In the genomic region with DNA sequence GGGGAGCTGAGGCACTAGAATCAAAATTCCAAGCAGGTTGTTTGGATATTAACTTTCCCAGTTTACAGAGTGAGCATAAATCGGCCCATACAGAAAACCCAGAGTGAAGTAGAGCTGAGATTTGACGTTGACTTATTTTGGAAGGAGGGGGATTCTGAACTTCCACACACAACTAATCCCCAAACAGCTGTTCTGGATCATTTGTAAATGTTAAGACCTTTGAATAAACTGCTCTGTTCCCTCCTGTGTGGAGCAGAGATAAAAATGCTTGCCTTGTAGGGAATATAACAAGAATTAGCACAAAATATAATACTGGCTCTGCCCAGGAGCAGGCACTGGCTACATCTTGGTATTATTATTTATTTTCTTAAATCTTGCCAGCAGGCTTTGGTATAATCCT, we compare ENCODE assay signal across 31 mouse cellular contexts.
"Had no signal": no experiment of that assay in that cellular context is flagged by ENCODE, and none has a peak within 500 bp of the region (broad histone marks: within the 10 kb centered on the region; RNA-seq: fewer than 3 reads in every experiment).

No protein-coding gene starts in this region.

- H3K4me2 ChIP-seq: limb, embryonic 12.5 days; limb, embryonic 13.5 days; limb, embryonic 15.5 days; liver, embryonic 11.5 days; liver, embryonic 12.5 days; liver, embryonic 13.5 days; liver, embryonic 15.5 days; lung, embryonic 14.5 days; lung, embryonic 15.5 days; midbrain, embryonic 11.5 days; midbrain, embryonic 12.5 days; midbrain, embryonic 13.5 days; midbrain, embryonic 15.5 days had no signal

- H3K27ac ChIP-seq: limb, embryonic 10.5 days; limb, embryonic 12.5 days; limb, embryonic 13.5 days; limb, embryonic 15.5 days; liver, embryonic 12.5 days; liver, embryonic 13.5 days; liver, embryonic 14.5 days; liver, embryonic 15.5 days; lung, embryonic 15.5 days; macrophage; midbrain, embryonic 10.5 days; midbrain, embryonic 12.5 days; midbrain, embryonic 13.5 days; midbrain, embryonic 15.5 days had no signal

- H3K9ac ChIP-seq: limb, embryonic 12.5 days; limb, embryonic 13.5 days; limb, embryonic 15.5 days; liver, embryonic 12.5 days; liver, embryonic 13.5 days; liver, embryonic 14.5 days; liver, embryonic 15.5 days; liver, postnatal 0 days; lung, embryonic 14.5 days; lung, embryonic 15.5 days; midbrain, embryonic 12.5 days; midbrain, embryonic 13.5 days; midbrain, embryonic 15.5 days had no signal

- H3K4me1 ChIP-seq: limb, embryonic 10.5 days; limb, embryonic 12.5 days; limb, embryonic 13.5 days; limb, embryonic 15.5 days; liver, embryonic 12.5 days; liver, embryonic 13.5 days; liver, embryonic 15.5 days; lung, embryonic 15.5 days; megakaryocyte, embryonic 14.5 days; midbrain, embryonic 10.5 days; midbrain, embryonic 12.5 days; midbrain, embryonic 13.5 days; midbrain, embryonic 15.5 days had no signal

- H3K9me3 ChIP-seq: limb, embryonic 10.5 days; limb, embryonic 12.5 days; limb, embryonic 13.5 days; limb, embryonic 15.5 days; liver, embryonic 12.5 days; liver, embryonic 13.5 days; liver, embryonic 15.5 days; lung, embryonic 15.5 days; midbrain, embryonic 10.5 days; midbrain, embryonic 12.5 days; midbrain, embryonic 13.5 days; midbrain, embryonic 15.5 days had no signal

- H3K36me3 ChIP-seq: limb, embryonic 10.5 days; limb, embryonic 12.5 days; limb, embryonic 13.5 days; limb, embryonic 15.5 days; liver, embryonic 12.5 days; liver, embryonic 13.5 days; liver, embryonic 15.5 days; lung, embryonic 15.5 days; midbrain, embryonic 10.5 days; midbrain, embryonic 12.5 days; midbrain, embryonic 13.5 days; midbrain, embryonic 15.5 days had no signal

- ATAC-seq: liver, embryonic 12.5 days; liver, postnatal 0 days; lung, postnatal 0 days; midbrain, embryonic 13.5 days; midbrain, embryonic 15.5 days; midbrain, embryonic 16.5 days had no signal

- H3K4me3 ChIP-seq: limb, embryonic 10.5 days; limb, embryonic 12.5 days; limb, embryonic 13.5 days; limb, embryonic 15.5 days; liver, embryonic 12.5 days; liver, embryonic 13.5 days; liver, embryonic 15.5 days; lung, embryonic 15.5 days; megakaryocyte, embryonic 14.5 days; midbrain, embryonic 10.5 days; midbrain, embryonic 12.5 days; midbrain, embryonic 13.5 days; midbrain, embryonic 15.5 days; myocyte had no signal

- DNase-seq: left cerebral cortex, postnatal 4 days; liver; liver, embryonic 13.5 days; liver, postnatal 0 days; lung, adult 18-20 months; lung, adult 2 months; lung, embryonic 14.5 days; lung, postnatal 10 days; lung, postnatal 14 days; lung, postnatal 36 days; lung, postnatal 4 days; midbrain, embryonic 14.5 days had no signal

- H3K27me3 ChIP-seq: limb, embryonic 12.5 days; limb, embryonic 13.5 days; limb, embryonic 15.5 days; liver, embryonic 12.5 days; liver, embryonic 13.5 days; liver, embryonic 15.5 days; lung, embryonic 15.5 days; megakaryocyte, embryonic 14.5 days; midbrain, embryonic 12.5 days; midbrain, embryonic 13.5 days; midbrain, embryonic 15.5 days had no signal
